Mouse (Mus musculus) urinary bladder, postnatal 0 days (tissue): ENCODE results near the gene Gm43518. TPM values are rescaled to one million over a fixed set of nuclear protein-coding genes. Genes with fewer than 3 reads are reported as not detected.

Source experiments
- polyA plus RNA-seq: library from polyadenylated mRNA; unstranded; fragments of >200 nt; fragmentation: Nextera tagmentation; extraction: Ambion mirVana; gene quantifications from 2 replicates; pipeline ENCODE4 v1.2.1, GENCODE M21; 2015

Gm43518 gene
- 1.1 and 1.9 TPM in 2 replicates for polyA plus RNA-seq

GRCm38 (mm10) chr5:123927118-123927517, at the start of gene Gm43518:
TSS of gene Gm43518 (plus strand) at chr5:123927418.

GRCm38 (mm10) chr5:123879928-123880327, 47.3 kb upstream of the Gm43518 start, which contains the start of gene Hcar1:
TSS of gene Hcar1 (minus strand) at chr5:123880020.

GRCm38 (mm10) chr5:123906976-123907630, 20.1 kb upstream of the Gm43518 start, which contains the start of gene Denr:
TSS of gene Denr (plus strand) at chr5:123907175.

GRCm38 (mm10) chr5:123930508-123930989, 3.3 kb downstream of the Gm43518 start, which contains the start of gene Ccdc62:
TSS of gene Ccdc62 (plus strand) at chr5:123930679.

GRCm38 (mm10) chr5:123973299-123974178, 46.3 kb downstream of the Gm43518 start, which contains the start of gene Hip1r:
TSS of gene Hip1r (plus strand) at chr5:123973628.

Other genes with a start within 250 kb of the Gm43518 start
- gene Clip1, start 242.8 kb upstream of the Gm43518 start, polyA plus RNA-seq: 41.6 and 53.8 TPM in 2 replicates
- 23.0 and 34.2 TPM in 2 replicates for gene Zcchc8, start 206.3 kb upstream of the Gm43518 start, polyA plus RNA-seq
- 56.9 and 68.2 TPM in 2 replicates for gene Rsrc2, start 178.0 kb upstream of the Gm43518 start, polyA plus RNA-seq
- 8.0 and 12.9 TPM in 2 replicates for gene Kntc1, start 177.7 kb upstream of the Gm43518 start, polyA plus RNA-seq
- gene Hcar2, start 61.9 kb upstream of the Gm43518 start, polyA plus RNA-seq: 1.6 and 5.8 TPM in 2 replicates
- 4.4 and 5.1 TPM in 2 replicates for gene Hcar1, start 47.4 kb upstream of the Gm43518 start, polyA plus RNA-seq
- 77.7 and 104 TPM in 2 replicates for gene Denr, start 20.2 kb upstream of the Gm43518 start, polyA plus RNA-seq
- gene Ccdc62, start 3.3 kb downstream of the Gm43518 start, polyA plus RNA-seq: 4.6 and 6.0 TPM in 2 replicates
- gene Hip1r, start 46.2 kb downstream of the Gm43518 start, polyA plus RNA-seq: 52.0 and 72.7 TPM in 2 replicates
- gene Vps37b, start 104.9 kb downstream of the Gm43518 start, polyA plus RNA-seq: 35.9 and 39.0 TPM in 2 replicates
- 1.5 and 1.6 TPM in 2 replicates for gene Abcb9, start 168.4 kb downstream of the Gm43518 start, polyA plus RNA-seq
- gene Ogfod2, start 184.9 kb downstream of the Gm43518 start, polyA plus RNA-seq: 16.7 and 17.0 TPM in 2 replicates
- gene Arl6ip4, start 188.7 kb downstream of the Gm43518 start, polyA plus RNA-seq: 75.0 and 80.1 TPM in 2 replicates